Mouse (Mus musculus): ENCODE data around the gene Ireb2. TPM values are rescaled to one million over a fixed set of nuclear protein-coding genes. Genes with fewer than 3 reads are reported as not detected.

Gene Ireb2
- polyA plus RNA-seq, 1 experiment from 2014 or later = 64.5 TPM

DNA sequence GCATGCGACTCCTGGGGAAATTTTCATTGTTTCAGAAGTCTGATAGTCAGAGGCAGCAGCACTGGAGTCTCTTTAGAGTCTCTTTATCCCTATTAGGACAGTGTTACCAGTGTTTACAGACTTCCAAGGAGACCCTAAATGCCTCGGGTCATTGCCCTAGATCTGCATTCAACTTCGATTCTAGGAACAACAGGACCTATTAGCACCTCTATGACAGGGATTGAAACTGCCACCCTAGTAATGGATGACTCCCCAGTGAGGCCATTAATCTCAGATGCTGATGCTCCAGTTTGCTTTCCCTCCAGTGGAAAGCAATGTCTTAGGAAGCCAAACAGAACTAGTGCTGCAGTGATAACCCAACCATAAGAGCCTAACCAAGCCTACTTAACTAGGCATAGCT, 6.1 kb upstream of the Ireb2 start:
- Histone ChIP-seq H3K9me3 (ENCODE audit: control insufficient read depth, low read length) (no peaks in the 10 kb centered on the region), H3K4me2 (no peak overlapping the region), H3K27ac (ENCODE audit: low read depth, low read length) (no peak overlapping the region), H3K4me3 (ENCODE audit: low read depth, low read length) (no peak overlapping the region), H3K36me3 (ENCODE audit: control insufficient read depth, insufficient read depth, low read length) (no peaks in the 10 kb centered on the region), H3K9ac (ENCODE audit: low read length) (no peak overlapping the region), H3K27me3 (ENCODE audit: control insufficient read depth, insufficient read depth, low read length) (no peaks in the 10 kb centered on the region), H3K4me1 (ENCODE audit: control insufficient read depth, insufficient read depth, low read length) (no peaks in the 10 kb centered on the region)
- WGBS = 49% methylated on average over 3 of the region's 3 CpGs
- DNase-seq (ENCODE audit: low spot score, missing footprints) = no peak
- ATAC-seq (ENCODE audit: low FRiP score) = no peak

DNA sequence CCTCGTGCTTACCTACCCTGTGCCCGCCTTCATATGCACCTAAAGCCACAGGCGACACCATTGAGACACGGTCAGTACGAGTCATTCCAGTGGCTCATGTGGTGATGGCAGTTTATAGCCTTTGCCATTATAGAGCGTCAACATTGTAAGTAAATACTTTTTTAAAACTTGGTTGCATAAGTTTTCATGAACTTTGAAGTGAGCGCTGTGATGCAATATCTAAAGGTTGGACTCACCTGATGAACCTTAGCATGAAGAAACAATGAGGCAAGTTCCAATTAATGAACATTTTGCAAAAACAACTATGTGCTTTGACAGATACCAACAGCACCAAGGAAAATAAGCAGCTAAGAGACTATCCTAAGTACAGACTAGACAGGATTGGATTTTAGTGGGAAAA, 3.1 kb upstream of the Ireb2 start:
- Histone ChIP-seq H3K27ac (ENCODE audit: low read depth, low read length) (no peak overlapping the region), H3K4me2 (no peak overlapping the region), H3K9me3 (ENCODE audit: control insufficient read depth, low read length) (no peaks in the 10 kb centered on the region), H3K4me3 (ENCODE audit: low read depth, low read length) (no peak overlapping the region), H3K9ac (ENCODE audit: low read length) (no peak overlapping the region), H3K27me3 (ENCODE audit: control insufficient read depth, insufficient read depth, low read length) (no peaks in the 10 kb centered on the region), H3K4me1 (ENCODE audit: control insufficient read depth, insufficient read depth, low read length) (peaks cover 5% of the 10 kb centered on the region), H3K36me3 (ENCODE audit: control insufficient read depth, insufficient read depth, low read length) (no peaks in the 10 kb centered on the region)
- WGBS = 91% methylated on average over 7 of the region's 7 CpGs
- ATAC-seq (ENCODE audit: low FRiP score) = no peak
- DNase-seq (ENCODE audit: low spot score, missing footprints) = no peak

DNA sequence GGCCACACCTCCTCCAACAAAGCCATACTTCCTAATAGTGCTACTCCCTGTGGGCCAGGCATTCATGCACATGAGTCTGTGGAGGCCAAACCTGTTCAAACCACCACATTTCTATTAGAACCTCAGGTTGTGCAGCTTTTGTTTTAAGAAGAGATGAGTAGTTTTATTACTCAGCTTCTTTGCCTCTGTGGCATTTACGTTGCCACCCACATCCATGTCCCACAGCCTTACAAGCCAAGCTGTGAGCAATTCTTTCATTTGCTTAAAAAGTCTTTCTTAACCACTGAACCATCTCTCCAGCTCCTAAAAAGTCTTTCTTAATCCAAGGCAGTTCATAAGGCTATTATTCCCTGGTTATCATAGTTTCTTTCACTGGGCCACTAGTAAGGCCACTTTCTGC, 15.2 kb downstream of the Ireb2 start:
- no peaks in the 10 kb centered on the region for H3K4me1 ChIP-seq (ENCODE audit: control insufficient read depth, insufficient read depth, low read length)
- ATAC-seq (ENCODE audit: low FRiP score) (no peak), DNase-seq (ENCODE audit: low spot score, missing footprints) (no peak)
- no peak overlapping the region for H3K9ac ChIP-seq (ENCODE audit: low read length)
- no peaks in the 10 kb centered on the region; the same call in 1 of the 2 replicates for H3K36me3 ChIP-seq (ENCODE audit: control insufficient read depth, insufficient read depth, low read length)
- no peak overlapping the region for H3K4me3 ChIP-seq (ENCODE audit: low read depth, low read length)
- H3K27me3 ChIP-seq (ENCODE audit: control insufficient read depth, insufficient read depth, low read length) = no peaks in the 10 kb centered on the region
- no peak overlapping the region for H3K4me2 ChIP-seq
- H3K27ac ChIP-seq (ENCODE audit: low read depth, low read length) = no peak overlapping the region
- no peaks in the 10 kb centered on the region for H3K9me3 ChIP-seq (ENCODE audit: control insufficient read depth, low read length)
- WGBS = 92% methylated on average over 1 of the region's 1 CpGs

DNA sequence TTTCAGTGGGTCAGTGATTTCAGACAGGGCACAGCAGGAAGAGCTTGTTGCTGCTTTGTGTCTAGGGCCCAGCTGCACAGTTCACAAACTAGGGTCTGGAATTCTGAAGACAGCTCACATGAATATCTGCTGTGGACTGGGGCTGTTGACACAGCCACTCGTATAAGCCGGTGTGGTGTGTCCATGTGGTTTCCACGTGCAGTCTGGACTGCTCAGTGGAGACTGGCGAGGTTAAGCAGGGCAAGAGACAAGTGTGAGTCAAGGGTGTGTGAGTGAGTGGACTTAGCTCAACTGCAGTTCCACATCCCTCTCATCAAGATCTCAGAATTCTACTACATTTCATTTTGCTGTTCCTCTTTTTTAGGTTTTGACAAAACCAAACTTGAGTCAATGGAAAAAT, 28.5 kb downstream of the Ireb2 start:
- Histone ChIP-seq H3K4me2 (no peak overlapping the region), H3K9me3 (ENCODE audit: control insufficient read depth, low read length) (no peaks in the 10 kb centered on the region), H3K4me3 (ENCODE audit: low read depth, low read length) (no peak overlapping the region), H3K4me1 (ENCODE audit: control insufficient read depth, insufficient read depth, low read length) (no peaks in the 10 kb centered on the region), H3K27me3 (ENCODE audit: control insufficient read depth, insufficient read depth, low read length) (no peaks in the 10 kb centered on the region), H3K9ac (ENCODE audit: low read length) (no peak overlapping the region), H3K27ac (ENCODE audit: low read depth, low read length) (no peak overlapping the region), H3K36me3 (ENCODE audit: control insufficient read depth, insufficient read depth, low read length) (peaks cover 20% of the 10 kb centered on the region)
- no peak for DNase-seq (ENCODE audit: low spot score, missing footprints)
- ATAC-seq (ENCODE audit: low FRiP score) = no peak
- WGBS = 89% methylated on average over 4 of the region's 4 CpGs

DNA sequence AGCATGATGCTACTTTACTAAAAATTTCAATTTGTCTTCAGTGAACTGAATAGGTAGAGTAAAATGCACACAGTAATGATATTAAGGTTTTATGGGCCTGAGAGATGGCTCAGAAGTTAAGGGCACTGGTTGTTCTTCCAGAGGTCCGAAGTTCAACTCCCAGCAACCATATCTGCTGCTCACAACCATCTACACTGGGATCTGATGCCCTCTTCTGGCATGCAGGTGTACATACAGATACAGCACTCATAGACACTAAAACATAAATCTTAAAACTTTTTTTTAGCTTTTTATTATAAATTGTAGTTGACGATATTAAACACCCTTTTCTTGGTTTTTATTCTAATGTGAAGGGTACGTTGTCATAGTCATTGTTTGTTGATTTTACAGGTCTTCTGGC, 33.5 kb downstream of the Ireb2 start:
- no peak overlapping the region for H3K4me2 ChIP-seq
- H3K9me3 ChIP-seq (ENCODE audit: control insufficient read depth, low read length) = no peaks in the 10 kb centered on the region
- H3K4me1 ChIP-seq (ENCODE audit: control insufficient read depth, insufficient read depth, low read length) = no peaks in the 10 kb centered on the region
- DNase-seq (ENCODE audit: low spot score, missing footprints) (no peak), ATAC-seq (ENCODE audit: low FRiP score) (no peak)
- no peak overlapping the region for H3K27ac ChIP-seq (ENCODE audit: low read depth, low read length)
- WGBS = 91% methylated on average over 3 of the region's 3 CpGs
- H3K27me3 ChIP-seq (ENCODE audit: control insufficient read depth, insufficient read depth, low read length) = no peaks in the 10 kb centered on the region
- H3K4me3 ChIP-seq (ENCODE audit: low read depth, low read length) = no peak overlapping the region
- H3K36me3 ChIP-seq (ENCODE audit: control insufficient read depth, insufficient read depth, low read length) = peaks cover 12% of the 10 kb centered on the region; the same call in 1 of the 2 replicates
- no peak overlapping the region for H3K9ac ChIP-seq (ENCODE audit: low read length)

DNA sequence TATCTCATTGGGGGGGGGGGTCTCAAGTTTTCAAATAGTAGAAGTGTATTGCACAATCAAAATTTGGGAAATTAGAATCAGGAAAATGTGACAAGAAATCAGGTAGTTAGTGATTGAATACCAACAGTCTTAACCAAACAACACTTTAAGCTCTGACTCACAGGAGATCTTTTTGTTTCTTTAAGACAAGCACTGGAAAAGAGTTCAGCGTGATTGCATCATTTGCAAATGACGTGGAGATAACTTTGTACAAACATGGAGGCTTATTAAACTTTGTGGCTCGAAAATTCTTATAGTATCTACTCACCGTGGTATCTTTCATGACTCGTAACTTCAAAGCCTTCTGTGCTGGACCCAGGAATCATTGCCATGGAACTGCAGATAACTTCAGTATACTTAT, 45.9 kb downstream of the Ireb2 start:
- 93% methylated on average over 5 of the region's 5 CpGs for WGBS
- DNase-seq (ENCODE audit: low spot score, missing footprints) (no peak), ATAC-seq (ENCODE audit: low FRiP score) (no peak)
- Histone ChIP-seq H3K4me2 (no peak overlapping the region), H3K27ac (ENCODE audit: low read depth, low read length) (no peak overlapping the region), H3K9me3 (ENCODE audit: control insufficient read depth, low read length) (no peaks in the 10 kb centered on the region), H3K36me3 (ENCODE audit: control insufficient read depth, insufficient read depth, low read length) (peaks cover 8% of the 10 kb centered on the region), H3K27me3 (ENCODE audit: control insufficient read depth, insufficient read depth, low read length) (no peaks in the 10 kb centered on the region), H3K4me1 (ENCODE audit: control insufficient read depth, insufficient read depth, low read length) (no peaks in the 10 kb centered on the region), H3K4me3 (ENCODE audit: low read depth, low read length) (no peak overlapping the region), H3K9ac (ENCODE audit: low read length) (no peak overlapping the region)

DNA sequence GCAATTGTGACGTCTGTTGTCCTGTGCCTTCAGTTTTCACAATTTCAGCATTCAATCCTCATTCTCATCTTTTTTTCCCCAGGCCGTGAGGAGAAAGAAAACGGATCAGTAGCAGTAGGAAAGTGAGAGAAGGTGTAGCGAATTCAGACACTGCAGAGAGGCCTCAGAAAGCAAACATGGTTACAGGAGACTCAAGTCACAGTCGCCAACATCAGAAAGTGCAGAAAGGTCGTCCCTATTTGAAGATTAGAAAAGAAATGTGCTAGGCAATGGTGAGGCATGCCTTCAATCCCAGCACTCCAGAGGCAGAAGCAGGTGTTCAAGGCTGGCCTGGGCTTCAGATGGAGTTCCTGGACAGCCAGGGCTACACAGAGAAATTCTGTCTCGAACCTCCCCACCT, 52.0 kb downstream of the Ireb2 start:
- H3K9ac ChIP-seq (ENCODE audit: low read length) = no peak overlapping the region
- ATAC-seq (ENCODE audit: low FRiP score) (no peak), DNase-seq (ENCODE audit: low spot score, missing footprints) (peak; percentile 66)
- H3K36me3 ChIP-seq (ENCODE audit: control insufficient read depth, insufficient read depth, low read length) = no peaks in the 10 kb centered on the region
- H3K9me3 ChIP-seq (ENCODE audit: control insufficient read depth, low read length) = no peaks in the 10 kb centered on the region
- H3K27ac ChIP-seq (ENCODE audit: low read depth, low read length) = no peak overlapping the region
- no peaks in the 10 kb centered on the region for H3K27me3 ChIP-seq (ENCODE audit: control insufficient read depth, insufficient read depth, low read length)
- WGBS = 69% methylated on average over 7 of the region's 7 CpGs
- no peak overlapping the region for H3K4me2 ChIP-seq
- no peak overlapping the region for H3K4me3 ChIP-seq (ENCODE audit: low read depth, low read length)
- H3K4me1 ChIP-seq (ENCODE audit: control insufficient read depth, insufficient read depth, low read length) = peaks cover 4% of the 10 kb centered on the region; the same call in 1 of the 2 replicates

DNA sequence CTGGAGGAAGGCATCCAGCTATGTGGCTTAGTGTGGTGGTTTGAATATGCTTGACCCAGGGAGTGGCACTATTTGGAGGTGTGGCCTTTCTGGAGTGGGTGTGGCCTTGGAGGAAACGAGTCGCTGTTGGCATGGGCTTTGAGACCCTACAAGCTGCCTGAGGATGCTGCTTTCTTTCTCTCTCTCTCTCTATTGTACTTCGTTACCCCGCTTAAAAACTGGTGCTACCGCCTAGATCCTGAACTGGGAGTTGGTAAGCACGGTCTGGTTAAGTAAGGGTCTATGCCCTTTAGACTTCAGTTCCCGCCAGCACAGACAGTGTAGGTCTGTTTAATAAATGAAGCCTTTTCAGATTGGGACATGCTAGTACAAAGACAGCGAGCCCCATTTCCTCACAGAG, 52.8 kb downstream of the Ireb2 start:
- Histone ChIP-seq H3K9me3 (ENCODE audit: control insufficient read depth, low read length) (no peaks in the 10 kb centered on the region), H3K9ac (ENCODE audit: low read length) (no peak overlapping the region), H3K4me1 (ENCODE audit: control insufficient read depth, insufficient read depth, low read length) (peaks cover 4% of the 10 kb centered on the region; the same call in 1 of the 2 replicates), H3K27me3 (ENCODE audit: control insufficient read depth, insufficient read depth, low read length) (no peaks in the 10 kb centered on the region), H3K4me2 (peak overlapping the region; percentile 80), H3K27ac (ENCODE audit: low read depth, low read length) (no peak overlapping the region), H3K36me3 (ENCODE audit: control insufficient read depth, insufficient read depth, low read length) (no peaks in the 10 kb centered on the region), H3K4me3 (ENCODE audit: low read depth, low read length) (peak overlapping the region; percentile 68; the same call in 1 of the 2 replicates)
- WGBS = 67% methylated on average over 8 of the region's 8 CpGs
- DNase-seq (ENCODE audit: low spot score, missing footprints) (no peak), ATAC-seq (ENCODE audit: low FRiP score) (peak; percentile 12)

DNA sequence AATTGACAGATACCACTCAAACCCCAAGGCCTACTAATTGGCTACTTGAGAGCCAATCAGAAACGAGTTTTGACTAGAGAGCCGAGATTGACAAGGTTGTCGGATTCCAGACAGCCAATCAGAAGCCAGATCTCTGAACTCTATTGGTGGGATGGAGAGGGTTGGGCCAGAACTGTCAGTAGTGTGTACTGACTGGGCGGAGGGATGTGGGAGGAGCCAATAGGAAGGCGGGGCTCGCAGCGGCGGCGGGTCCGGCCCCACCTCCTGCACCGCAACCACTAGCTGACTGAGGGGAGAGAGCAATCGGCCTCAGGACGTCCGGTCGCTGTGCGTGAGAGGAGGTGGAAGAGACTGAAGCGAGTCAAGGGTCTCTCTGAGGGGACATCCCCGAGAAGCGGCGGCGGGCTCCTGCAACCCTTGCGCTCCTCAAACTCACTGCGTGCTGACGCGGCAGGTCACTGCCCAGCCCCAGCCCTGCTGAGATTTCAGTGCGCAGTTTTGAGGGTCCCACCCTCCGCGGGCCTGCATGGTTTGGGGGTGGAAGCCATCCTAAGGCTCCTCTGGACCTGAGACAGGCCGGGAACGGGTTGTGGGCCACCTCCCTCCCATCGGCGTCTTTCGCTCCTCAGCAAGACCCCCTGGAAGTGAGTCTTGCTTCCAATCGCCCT, 53.6 kb downstream of the Ireb2 start, which contains the start of gene Hykk:
Hykk (plus strand) TSS at position 274 of the 668 bp plus-strand sequence.
- Histone ChIP-seq H3K4me1 (ENCODE audit: control insufficient read depth, insufficient read depth, low read length) (peaks cover 4% of the 10 kb centered on the region; the same call in 1 of the 2 replicates), H3K4me2 (peak within 1 kb of the TSS; percentile 80), H3K36me3 (ENCODE audit: control insufficient read depth, insufficient read depth, low read length) (no peaks in the 10 kb centered on the region), H3K4me3 (ENCODE audit: low read depth, low read length) (peak within 1 kb of the TSS; percentile 68), H3K9me3 (ENCODE audit: control insufficient read depth, low read length) (no peaks in the 10 kb centered on the region), H3K27ac (ENCODE audit: low read depth, low read length) (no peak within 1 kb of the TSS), H3K27me3 (ENCODE audit: control insufficient read depth, insufficient read depth, low read length) (no peaks in the 10 kb centered on the region), H3K9ac (ENCODE audit: low read length) (peak within 1 kb of the TSS; percentile 81)
- WGBS = under 1% methylated on average over 34 of the region's 34 CpGs
- DNase-seq (ENCODE audit: low spot score, missing footprints) (peak; percentile 98), ATAC-seq (ENCODE audit: low FRiP score) (peak; percentile 100)

Data from midbrain, embryonic 11.5 days (tissue).